Comparison of ENCODE assay signal across 8 mouse cellular contexts in the genomic region with DNA sequence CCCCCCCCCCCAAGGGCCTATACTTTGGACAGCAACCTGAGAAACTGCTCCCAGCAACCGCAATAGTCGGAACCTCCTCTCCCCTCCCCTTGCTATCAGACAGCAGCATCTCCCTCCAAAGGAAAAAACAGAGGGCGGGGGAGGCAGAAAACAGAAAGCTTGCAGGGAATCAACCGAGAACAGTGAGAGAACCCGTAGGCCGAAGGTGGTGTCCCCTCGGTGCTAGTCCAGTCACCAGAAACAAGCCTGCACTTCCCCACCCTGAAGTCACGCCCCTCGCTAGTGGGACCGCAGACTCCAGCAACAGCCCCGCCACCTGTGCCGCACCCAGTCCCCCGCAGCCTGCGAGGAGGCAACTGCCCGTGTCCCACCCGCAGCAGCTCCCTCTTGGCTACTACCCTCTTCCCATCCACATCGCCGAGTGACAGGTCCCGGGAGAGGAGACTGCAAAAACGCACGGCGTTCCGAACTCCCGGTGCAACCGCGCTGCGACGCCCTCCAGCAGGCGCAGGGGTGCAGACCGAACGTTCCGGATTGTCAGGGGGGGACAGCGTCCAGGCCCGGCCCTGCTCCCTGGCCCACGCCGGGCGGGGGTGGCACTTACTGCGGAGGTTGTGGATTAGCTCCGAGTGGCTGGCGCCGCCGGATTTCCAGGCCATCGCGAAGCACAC. TPM values are rescaled to one million over a fixed set of nuclear protein-coding genes. Genes with fewer than 3 reads are reported as not detected.
A peak's percentile ranks its signal among the peaks of the same experiment; 100 is the strongest.
DNase-seq lines count a peak whose midpoint lies in the region; ATAC-seq and TF ChIP-seq lines count a peak whose summit lies in the region.

No protein-coding gene starts in this region.

- no peaks in the 10 kb centered on the region for H3K27me3 ChIP-seq in kidney, embryonic 14.5 days (ENCODE audit: control insufficient read depth, insufficient read depth, low read length)
- H3K27me3 ChIP-seq in hindbrain, embryonic 14.5 days (ENCODE audit: control insufficient read depth, insufficient read depth, low read length), result no peaks in the 10 kb centered on the region
- no peaks in the 10 kb centered on the region for H3K27me3 ChIP-seq in splenic B cell, adult 2 months (ENCODE audit: control insufficient read depth, insufficient read depth, low read length, poor library complexity, severe bottlenecking)

- H3K27ac ChIP-seq in kidney, embryonic 14.5 days (ENCODE audit: low read depth, low read length), result peak overlapping the region; percentile 85
- H3K27ac ChIP-seq in ES-E14 (ENCODE audit: insufficient read depth, low read depth, low read length, poor library complexity, severe bottlenecking), result peak overlapping the region; percentile 46
- H3K27ac ChIP-seq in hindbrain, embryonic 14.5 days, result peak overlapping the region; percentile 97

- peak overlapping the region; percentile 79 for H3K4me2 ChIP-seq in kidney, embryonic 14.5 days (replicated peaks; ENCODE audit: low read depth, low read length)
- peak overlapping the region; percentile 70 for H3K4me2 ChIP-seq in hindbrain, embryonic 14.5 days (replicated peaks)

- no peaks in the 10 kb centered on the region for H3K36me3 ChIP-seq in kidney, embryonic 14.5 days (ENCODE audit: control insufficient read depth, insufficient read depth, low read length)
- H3K36me3 ChIP-seq in ES-E14 (ENCODE audit: control insufficient read depth, insufficient read depth, low read length, poor library complexity, severe bottlenecking), result no peaks in the 10 kb centered on the region; the same call in 1 of the 2 replicates
- H3K36me3 ChIP-seq in hindbrain, embryonic 14.5 days (replicated peaks; ENCODE audit: control insufficient read depth, insufficient read depth), result no peaks in the 10 kb centered on the region
- H3K36me3 ChIP-seq in splenic B cell, adult 2 months (ENCODE audit: control insufficient read depth, insufficient read depth, low read length, poor library complexity, severe bottlenecking), result no peaks in the 10 kb centered on the region

- in situ Hi-C loops in ES-E14 (cut with MboI; ENCODE audit: low sequenced_read_pairs in 2 of 2, unreplicated experiment in 2 of 2), result no loop called here

- H3K9ac ChIP-seq in kidney, embryonic 14.5 days (ENCODE audit: low read depth, low read length), result peak overlapping the region; percentile 87
- peak overlapping the region; percentile 93 for H3K9ac ChIP-seq in ES-E14 (ENCODE audit: insufficient read depth, low read depth, low read length, poor library complexity, severe bottlenecking)
- H3K9ac ChIP-seq in hindbrain, embryonic 14.5 days, result peak overlapping the region; percentile 92

- under 1% methylated on average over 44 of the region's 44 CpGs for WGBS in kidney, embryonic 14.5 days
- under 1% methylated on average over 44 of the region's 44 CpGs for whole genome bisulfite sequencing in hindbrain, embryonic 14.5 days

- peak overlapping the region; percentile 88 for H3K4me3 ChIP-seq in kidney, embryonic 14.5 days (ENCODE audit: low read length)
- peak overlapping the region; percentile 84 to 91 for H3K4me3 ChIP-seq in ES-E14 (ENCODE audit: insufficient read depth in 1 of 2, low read depth in 1 of 2, low read length in 2 of 2, poor library complexity in 1 of 2, severe bottlenecking in 1 of 2)
- H3K4me3 ChIP-seq in hindbrain, embryonic 14.5 days (replicated peaks; ENCODE audit: low read length), result peak overlapping the region; percentile 65

- ATAC-seq in kidney, embryonic 14.5 days (ENCODE audit: low FRiP score, low TSS enrichment), result peak; percentile 82
- peak; percentile 77 for ATAC-seq in hindbrain, embryonic 14.5 days (ENCODE audit: low FRiP score)

- H3K4me1 ChIP-seq in kidney, embryonic 14.5 days (ENCODE audit: control insufficient read depth, insufficient read depth, low read length), result peaks cover 6% of the 10 kb centered on the region; the same call in 1 of the 2 replicates
- H3K4me1 ChIP-seq in ES-E14 (ENCODE audit: control insufficient read depth in 2 of 2, insufficient read depth in 2 of 2, low read length in 2 of 2, poor library complexity in 1 of 2), result peaks cover 2 to 4% of the 10 kb centered on the region in 2 experiments; a peak in 2 of 4 replicates
- H3K4me1 ChIP-seq in hindbrain, embryonic 14.5 days (replicated peaks; ENCODE audit: control insufficient read depth, insufficient read depth, low read length), result peaks cover 8% of the 10 kb centered on the region

- no peak for DNase-seq in kidney, adult 11 months
- DNase-seq in ES-E14 (ENCODE audit: low read depth, low spot score), result peak; percentile 62
- DNase-seq in embryo, embryonic 11 days, result peak; percentile 80
- peak; percentile 61 for DNase-seq in hindbrain, embryonic 14.5 days (ENCODE audit: low spot score)
- peak; percentile 56 for DNase-seq in lung, postnatal 36 days
- peak; percentile 82 for DNase-seq in splenic B cell, adult 2 months (ENCODE audit: low read depth, low spot score)
- no peak for DNase-seq in layer of hippocampus, postnatal 10 days (ENCODE audit: low spot score in 2 of 2)

- H3K9me3 ChIP-seq in kidney, embryonic 14.5 days (ENCODE audit: control insufficient read depth, low read length), result no peaks in the 10 kb centered on the region
- no peaks in the 10 kb centered on the region for H3K9me3 ChIP-seq in ES-E14 (ENCODE audit: control insufficient read depth, insufficient read depth, low read depth, low read length)
- no peaks in the 10 kb centered on the region for H3K9me3 ChIP-seq in hindbrain, embryonic 14.5 days (ENCODE audit: control insufficient read depth, low read length)

TF ChIP-seq in ES-E14, 5 proteins besides CTCF, POLR2A, EP300 and RAD21:
- TF ChIP-seq MAFK (IDR thresholded peaks at IDR 0.05; ENCODE audit: insufficient read depth, low read depth, low read length) (no peak), HCFC1 (IDR thresholded peaks at IDR 0.05; ENCODE audit: borderline replicate concordance, insufficient read depth, low read length) (peak; percentile 79)

RNA-seq across cellular contexts. Expression of a gene that starts 4.7 kb away (rescaled TPM):
- polyA plus RNA-seq in kidney, embryonic 14.5 days (2014; fragmentation: Nextera tagmentation; extraction: Ambion mirVana), result 70.1 and 71.3 TPM in 2 replicates
- 58.6 and 81.1 TPM in 2 replicates for total RNA-seq in ES-E14 (2012; rRNA removed)
- 28.7 and 32.3 TPM in 2 replicates for polyA plus RNA-seq in hindbrain, embryonic 14.5 days (2014; fragmentation: Nextera tagmentation; extraction: Ambion mirVana)
- 1 to 10 TPM; 7.2 to 9.2 TPM for total RNA-seq in layer of hippocampus, postnatal 10 days (2021)

RNA-seq across cellular contexts. Expression of a gene that starts 18.3 kb away (rescaled TPM):
- polyA plus RNA-seq in kidney, embryonic 14.5 days (2014; fragmentation: Nextera tagmentation; extraction: Ambion mirVana), result 109 TPM in 2 replicates
- total RNA-seq in ES-E14 (2012; rRNA removed), result 112 and 118 TPM in 2 replicates
- polyA plus RNA-seq in hindbrain, embryonic 14.5 days (2014; fragmentation: Nextera tagmentation; extraction: Ambion mirVana), result 177 and 186 TPM in 2 replicates
- total RNA-seq in layer of hippocampus, postnatal 10 days (2021), result 100 to 1,000 TPM; 130 to 133 TPM

RNA-seq across cellular contexts. Expression of a gene that starts 18.4 kb away (rescaled TPM):
- 8.7 and 17.2 TPM in 2 replicates for polyA plus RNA-seq in kidney, embryonic 14.5 days (2014; fragmentation: Nextera tagmentation; extraction: Ambion mirVana)
- total RNA-seq in ES-E14 (2012; rRNA removed), result 6.0 and 6.3 TPM in 2 replicates
- 17.7 and 17.8 TPM in 2 replicates for polyA plus RNA-seq in hindbrain, embryonic 14.5 days (2014; fragmentation: Nextera tagmentation; extraction: Ambion mirVana)
- 10 to 100 TPM; 50.7 to 54.9 TPM for total RNA-seq in layer of hippocampus, postnatal 10 days (2021)

Comparison
In these comparisons a context has a peak if more than half of its experiments do, and no peak if none do; other contexts are left out.
1. H3K27ac ChIP-seq: peak in every context shown above with its lines; median percentile 97 in hindbrain, embryonic 14.5 days; 85 in kidney, embryonic 14.5 days; 46 in ES-E14.
2. DNase-seq: peak in ES-E14 (single experiment), embryo, embryonic 11 days (single experiment), hindbrain, embryonic 14.5 days (single experiment), lung, postnatal 36 days (single experiment) and splenic B cell, adult 2 months (single experiment); none in kidney, adult 11 months (single experiment) and layer of hippocampus, postnatal 10 days (0 of 2).
3. Peak in every context shown above with its lines, with median percentiles within 50 percentile points of each other: H3K4me3 ChIP-seq and H3K9ac ChIP-seq.